Comparison of ENCODE assay signal across 15 mouse cellular contexts in genomic region chr11:28339224-28340150, GRCm38 (mm10). TPM values are rescaled to one million over a fixed set of nuclear protein-coding genes. Genes with fewer than 3 reads are reported as not detected.
A peak's percentile ranks its signal among the peaks of the same experiment; 100 is the strongest.
DNase-seq lines count a peak whose midpoint lies in the region; ATAC-seq and TF ChIP-seq lines count a peak whose summit lies in the region.
"Not testable (repeated sequence)": the region's sequence is repeated elsewhere in the genome, so short reads cannot be mapped to it uniquely, and the experiment has no call there.
"Had no signal": no experiment of that assay in that cellular context is flagged by ENCODE, and none has a peak within 500 bp of the region (broad histone marks: within the 10 kb centered on the region; RNA-seq: fewer than 3 reads in every experiment).

Gm6685 (minus strand) TSS chr11:28339867.

- DNase-seq in A20 (ENCODE audit: low read depth, low spot score), result peak; percentile 4
- DNase-seq in G1E (ENCODE audit: low spot score); heart, adult 2 months; neural tube, embryonic 11.5 days (ENCODE audit: low spot score): not testable (repeated sequence)
- peak; percentile 11 for DNase-seq in cerebellum, adult 11-12 months
- peak; percentile 7 for DNase-seq in thymus, postnatal 4 days

- H3K9ac ChIP-seq in heart, adult 2 months (ENCODE audit: low read depth, low read length); neural tube, embryonic 11.5 days (ENCODE audit: low read length): not testable (repeated sequence)

- not testable (repeated sequence) for TF ChIP-seq CTCF in G1E (IDR thresholded peaks at IDR 0.05; ENCODE audit: low read depth, low read length); heart, adult 2 months (IDR thresholded peaks at IDR 0.05)

- H3K36me3 ChIP-seq in G1E (replicated peaks); heart, adult 2 months (ENCODE audit: control insufficient read depth, insufficient read depth, low read length); neural tube, embryonic 11.5 days (ENCODE audit: control insufficient read depth, insufficient read depth, low read length): not testable (repeated sequence)

- not testable (repeated sequence) for H3K27ac ChIP-seq in heart, adult 2 months; neural tube, embryonic 11.5 days (ENCODE audit: low read depth, low read length)

- intact Hi-C loops in heart, adult 2 months (cut with DNase I), result not testable (repeated sequence)

- peak within 1 kb of the TSS; percentile 66 for H3K4me3 ChIP-seq in G1E (ENCODE audit: low read depth, low read length)
- H3K4me3 ChIP-seq in heart, adult 2 months, result peak within 1 kb of the TSS; percentile 41; the same call in 1 of the 2 replicates
- H3K4me3 ChIP-seq in neural tube, embryonic 11.5 days (ENCODE audit: low read depth, low read length), result not testable (repeated sequence)

- not testable (repeated sequence) for H3K4me1 ChIP-seq in G1E (ENCODE audit: insufficient read depth, low read depth, low read length); heart, adult 2 months (ENCODE audit: control insufficient read depth, insufficient read depth, low read length); neural tube, embryonic 11.5 days (ENCODE audit: control insufficient read depth, insufficient read depth, low read length)

- TF ChIP-seq POLR2A in heart, adult 2 months (IDR thresholded peaks at IDR 0.05; ENCODE audit: insufficient read depth, low read depth, low read length), result not testable (repeated sequence)

- not testable (repeated sequence) for H3K79me2 ChIP-seq in heart, adult 2 months (replicated peaks; ENCODE audit: control insufficient read depth, insufficient read depth, low read length)

- WGBS in heart, adult 2 months, result 89% methylated on average over 43 of the region's 45 CpGs
- WGBS in neural tube, embryonic 11.5 days, result 94% methylated on average over 37 of the region's 45 CpGs

- ATAC-seq in G1E (ENCODE audit: extremely low read depth, insufficient number of reproducible peaks, low FRiP score, poor library complexity, severe bottlenecking), result 0 out of 2 replicates have a peak, but pooled peaks have one; percentile 8
- peak; percentile 59 for ATAC-seq in common myeloid progenitor, adult 5-6 weeks (replicated peaks; ENCODE audit: low read depth, poor library complexity, severe bottlenecking)
- peak; percentile 18; the same call in 1 of the 2 replicates for ATAC-seq in megakaryocyte, adult 5-6 weeks (ENCODE audit: poor library complexity, severe bottlenecking)
- 0 out of 2 replicates have a peak, but pooled peaks have one; percentile 45 for ATAC-seq in neural tube, embryonic 11.5 days (ENCODE audit: insufficient read depth, low FRiP score, low TSS enrichment)

- TF ChIP-seq EP300 in heart, adult 2 months (IDR thresholded peaks at IDR 0.05; ENCODE audit: insufficient read depth, low read depth, low read length), result not testable (repeated sequence)

- H3K27me3 ChIP-seq in G1E (ENCODE audit: insufficient read depth, low read length); heart, adult 2 months (ENCODE audit: control insufficient read depth, insufficient read depth, low read length); neural tube, embryonic 11.5 days (ENCODE audit: control insufficient read depth, insufficient read depth, low read length): not testable (repeated sequence)

- H3K4me2 ChIP-seq in neural tube, embryonic 11.5 days (ENCODE audit: low read depth), result not testable (repeated sequence)

- not testable (repeated sequence) for H3K9me3 ChIP-seq in G1E (replicated peaks); neural tube, embryonic 11.5 days (ENCODE audit: control insufficient read depth, low read length)

RNA-seq across cellular contexts. Expression of gene Gm6685, which starts in this region (rescaled TPM):
- total RNA-seq in G1E (2014; fragmentation: Nextera tagmentation) (2.3 and 5.3 TPM in 2 replicates), G1E (2017) (3.2 and 4.3 TPM in 2 replicates)
- polyA plus RNA-seq in G1E (2012), result 3.8 and 5.9 TPM in 2 replicates
- 1.9 TPM in 1 of 2 replicates, not detected in the other for total RNA-seq in common myeloid progenitor, adult 5-6 weeks (2017)
- total RNA-seq in heart, adult 2 months (2021), result 1 to 10 TPM; 4.0 to 5.1 TPM
- polyA plus RNA-seq in heart, adult 2 months (2012; rRNA removed), result 0.57 and 2.1 TPM in 2 replicates
- total RNA-seq in megakaryocyte, adult 5-6 weeks (2015), result 0.34 TPM in 1 of 2 replicates, not detected in the other
- total RNA-seq in megakaryocyte, adult 5-6 weeks (2017), result 1.1 and 1.5 TPM in 2 replicates
- 0.82 TPM in 1 of 2 replicates, not detected in the other for polyA plus RNA-seq in neural tube, embryonic 11.5 days (2014; fragmentation: Nextera tagmentation; extraction: Ambion mirVana)
- total RNA-seq: hindbrain, postnatal 0 days had no signal
- polyA plus RNA-seq: embryonic facial prominence, embryonic 14.5 days; forebrain, embryonic 13.5 days; heart, embryonic 11.5 days; kidney, postnatal 0 days; macrophage; neural tube, embryonic 14.5 days had no signal

Comparison
In these comparisons a context has a peak if more than half of its experiments do, and no peak if none do; other contexts are left out.
1. Peak in ATAC-seq in neural tube, embryonic 11.5 days; RNA of the gene not detected or under 1 TPM.
2. ATAC-seq: peak in every context shown above with its lines; median percentile 59 in common myeloid progenitor, adult 5-6 weeks; 45 in neural tube, embryonic 11.5 days; 18 in megakaryocyte, adult 5-6 weeks; 8 in G1E.